ENCODE assay signal across 8 mouse cellular contexts in genomic region chr14:57881793-57882192, GRCm38 (mm10). TPM values are rescaled to one million over a fixed set of nuclear protein-coding genes. Genes with fewer than 3 reads are reported as not detected.
DNase-seq lines count a peak whose midpoint lies in the region; ATAC-seq and TF ChIP-seq lines count a peak whose summit lies in the region.

No protein-coding gene starts in this region.

- H3K27ac ChIP-seq in midbrain, embryonic 13.5 days = peak overlapping the region; percentile 19; the same call in 1 of the 2 replicates
- no peak overlapping the region for H3K27ac ChIP-seq in midbrain, embryonic 10.5 days (replicated peaks)
- H3K27ac ChIP-seq in kidney, adult 2 months (ENCODE audit: insufficient read depth, low read depth, low read length) = peak overlapping the region; percentile 45; the same call in 1 of the 2 replicates

- H3K4me3 ChIP-seq in midbrain, embryonic 13.5 days (replicated peaks) = no peak overlapping the region
- H3K4me3 ChIP-seq in midbrain, embryonic 10.5 days = no peak overlapping the region
- no peak overlapping the region for H3K4me3 ChIP-seq in kidney, adult 2 months (ENCODE audit: insufficient read depth, low read depth, low read length)

- H3K4me1 ChIP-seq in midbrain, embryonic 13.5 days (replicated peaks) = peaks cover 10% of the 10 kb centered on the region
- H3K4me1 ChIP-seq in midbrain, embryonic 10.5 days = peaks cover 6% of the 10 kb centered on the region; the same call in 1 of the 2 replicates
- H3K4me1 ChIP-seq in kidney, adult 2 months (ENCODE audit: control insufficient read depth, insufficient read depth, low read length) = peaks cover 9% of the 10 kb centered on the region

- intact Hi-C loops in gastrocnemius, postnatal 14 days (cut with DNase I; ENCODE audit: low total_unique reads) = no loop called here

- H3K27me3 ChIP-seq in midbrain, embryonic 13.5 days = no peaks in the 10 kb centered on the region
- no peaks in the 10 kb centered on the region for H3K27me3 ChIP-seq in midbrain, embryonic 10.5 days (ENCODE audit: low read depth, poor library complexity, severe bottlenecking)
- no peaks in the 10 kb centered on the region for H3K27me3 ChIP-seq in kidney, adult 2 months (replicated peaks; ENCODE audit: control insufficient read depth, insufficient read depth, low read length)

- no peak for ATAC-seq in midbrain, embryonic 13.5 days
- ATAC-seq in megakaryocyte, adult 5-6 weeks (ENCODE audit: poor library complexity, severe bottlenecking) = peak; percentile 40; the same call in 1 of the 2 replicates
- ATAC-seq in inflammation-experienced regulatory T-cells, adult 6 months = no peak

- TF ChIP-seq POLR2A in kidney, adult 2 months (IDR thresholded peaks at IDR 0.05; ENCODE audit: low read depth, low read length) = no peak

- no peak for DNase-seq in midbrain, embryonic 10.5 days (ENCODE audit: low spot score)
- peak; percentile 84 for DNase-seq in adrenal gland, adult 8-10 months
- DNase-seq in gastrocnemius, postnatal 14 days = peak; percentile 83
- DNase-seq in kidney, adult 2 months = peak; percentile 80
- no peak for DNase-seq in left cerebral cortex, adult 8-10 months (ENCODE audit: low spot score in 2 of 2)

- peaks cover 5% of the 10 kb centered on the region; the same call in 1 of the 2 replicates for H3K36me3 ChIP-seq in midbrain, embryonic 13.5 days
- H3K36me3 ChIP-seq in midbrain, embryonic 10.5 days = peaks cover 12% of the 10 kb centered on the region; the same call in 1 of the 2 replicates
- no peaks in the 10 kb centered on the region for H3K36me3 ChIP-seq in kidney, adult 2 months (ENCODE audit: control insufficient read depth, insufficient read depth, low read length)

- H3K9me3 ChIP-seq in midbrain, embryonic 13.5 days = no peaks in the 10 kb centered on the region
- no peaks in the 10 kb centered on the region for H3K9me3 ChIP-seq in midbrain, embryonic 10.5 days (replicated peaks)

- no peak overlapping the region for H3K9ac ChIP-seq in midbrain, embryonic 13.5 days (replicated peaks)

- 47% methylated on average over 4 of the region's 4 CpGs for WGBS in midbrain, embryonic 13.5 days
- WGBS in midbrain, embryonic 10.5 days = 52% methylated on average over 4 of the region's 4 CpGs
- WGBS in kidney, adult 2 months = 21% methylated on average over 4 of the region's 4 CpGs

- peak; percentile 55 for TF ChIP-seq CTCF in kidney, adult 2 months (conservative IDR thresholded peaks at IDR 0.05; ENCODE audit: insufficient read depth, insufficient read length, low read depth, low read length)

- no peak overlapping the region for H3K4me2 ChIP-seq in midbrain, embryonic 13.5 days (replicated peaks)

RNA-seq across cellular contexts. Expression of gene Zdhhc20, which starts 8.3 kb away (rescaled TPM):
- 43.9 and 50.3 TPM in 2 replicates for polyA plus RNA-seq in midbrain, embryonic 13.5 days (2015; fragmentation: Nextera tagmentation; extraction: Ambion mirVana)
- polyA plus RNA-seq in midbrain, embryonic 10.5 days (2016; fragmentation: Nextera tagmentation; extraction: Ambion mirVana) = 52.9 and 53.7 TPM in 2 replicates
- 10 to 100 TPM; 43.3 to 60.0 (median 49.9) TPM for total RNA-seq in adrenal gland, adult 8-10 months (2022)
- 10 to 100 TPM in 1 of 2 experiments, 1 to 10 TPM in 1; 9.0 to 13.6 TPM for total RNA-seq in gastrocnemius, postnatal 14 days (2021)
- polyA plus RNA-seq in kidney, adult 2 months (2012; rRNA removed) = 2.6 and 3.7 TPM in 2 replicates
- 51.5 and 54.5 TPM in 2 replicates for total RNA-seq in megakaryocyte, adult 5-6 weeks (2015)
- 60.1 and 91.5 TPM in 2 replicates for total RNA-seq in megakaryocyte, adult 5-6 weeks (2017)
- polyA plus RNA-seq in inflammation-experienced regulatory T-cells, adult 6 months (2017; shearing (Covaris generic)) = 100 to 1,000 TPM; 173 to 226 (median 184) TPM
- 10 to 100 TPM; 39.6 to 44.7 (median 42.6) TPM for total RNA-seq in left cerebral cortex, adult 8-10 months (2022)

RNA-seq across cellular contexts. Expression of gene Mrpl57, which starts 55.8 kb away (rescaled TPM):
- 139 and 152 TPM in 2 replicates for polyA plus RNA-seq in midbrain, embryonic 13.5 days (2015; fragmentation: Nextera tagmentation; extraction: Ambion mirVana)
- 158 and 164 TPM in 2 replicates for polyA plus RNA-seq in midbrain, embryonic 10.5 days (2016; fragmentation: Nextera tagmentation; extraction: Ambion mirVana)
- 10 to 100 TPM; 91.3 to 100.0 (median 99.2) TPM for total RNA-seq in adrenal gland, adult 8-10 months (2022)
- 10 to 100 TPM; 63.7 to 64.3 TPM for total RNA-seq in gastrocnemius, postnatal 14 days (2021)
- polyA plus RNA-seq in kidney, adult 2 months (2012; rRNA removed) = 72.7 and 81.0 TPM in 2 replicates
- total RNA-seq in megakaryocyte, adult 5-6 weeks (2015) = 73.9 and 78.7 TPM in 2 replicates
- 63.7 and 73.2 TPM in 2 replicates for total RNA-seq in megakaryocyte, adult 5-6 weeks (2017)
- 100 to 1,000 TPM in 2 of 3 experiments, 10 to 100 TPM in 1; 88.4 to 144 (median 106) TPM for polyA plus RNA-seq in inflammation-experienced regulatory T-cells, adult 6 months (2017; shearing (Covaris generic))
- total RNA-seq in left cerebral cortex, adult 8-10 months (2022) = 10 to 100 TPM; 55.0 to 65.3 (median 58.7) TPM

RNA-seq across cellular contexts. Expression of gene Ska3, which starts 55.8 kb away (rescaled TPM):
- 17.3 and 17.5 TPM in 2 replicates for polyA plus RNA-seq in midbrain, embryonic 13.5 days (2015; fragmentation: Nextera tagmentation; extraction: Ambion mirVana)
- 57.4 and 60.1 TPM in 2 replicates for polyA plus RNA-seq in midbrain, embryonic 10.5 days (2016; fragmentation: Nextera tagmentation; extraction: Ambion mirVana)
- under 1 TPM in 3 of 4 experiments, not detected in 1; 0.26 to 0.87 (median 0.78) TPM for total RNA-seq in adrenal gland, adult 8-10 months (2022)
- 1 to 10 TPM in 1 of 2 experiments, under 1 TPM in 1; 0.78 to 1.2 TPM for total RNA-seq in gastrocnemius, postnatal 14 days (2021)
- polyA plus RNA-seq in kidney, adult 2 months (2012; rRNA removed) = 0.09 and 0.15 TPM in 2 replicates
- 25.5 and 28.3 TPM in 2 replicates for total RNA-seq in megakaryocyte, adult 5-6 weeks (2015)
- 26.8 and 36.1 TPM in 2 replicates for total RNA-seq in megakaryocyte, adult 5-6 weeks (2017)
- 10 to 100 TPM in 1 of 3 experiments, 1 to 10 TPM in 2; 2.4 to 22.5 (median 3.3) TPM for polyA plus RNA-seq in inflammation-experienced regulatory T-cells, adult 6 months (2017; shearing (Covaris generic))
- 1 to 10 TPM in 3 of 4 experiments, under 1 TPM in 1; 0.88 to 2.6 (median 1.3) TPM for total RNA-seq in left cerebral cortex, adult 8-10 months (2022)

Comparison
In these comparisons a context has a peak if more than half of its experiments do, and no peak if none do; other contexts are left out.
1. DNase-seq: peak in adrenal gland, adult 8-10 months (single experiment), gastrocnemius, postnatal 14 days (single experiment) and kidney, adult 2 months (single experiment); none in midbrain, embryonic 10.5 days (single experiment) and left cerebral cortex, adult 8-10 months (0 of 2).
2. RNA of gene Ska3, which starts 55.8 kb away (total RNA-seq): 25.5 to 36.1 TPM in megakaryocyte, adult 5-6 weeks; 0.88 to 2.6 TPM in left cerebral cortex, adult 8-10 months, 0.78 to 1.2 TPM in gastrocnemius, postnatal 14 days and 0.26 to 0.87 TPM in adrenal gland, adult 8-10 months; every median in the first group is over 4 times any median in the second.